Mouse (Mus musculus) embryo, embryonic 10.5 days (tissue): ENCODE data around the gene Angptl4.
"Not testable (repeated sequence)": the region's sequence is repeated elsewhere in the genome, so short reads cannot be mapped to it uniquely, and the experiment has no call there.

Source experiments
- DNase-seq: peaks from one replicate; pipeline ENCODE4 v3.0.0-alpha.2; 2015; ENCODE audit warnings: low spot score

Gene Angptl4

DNA sequence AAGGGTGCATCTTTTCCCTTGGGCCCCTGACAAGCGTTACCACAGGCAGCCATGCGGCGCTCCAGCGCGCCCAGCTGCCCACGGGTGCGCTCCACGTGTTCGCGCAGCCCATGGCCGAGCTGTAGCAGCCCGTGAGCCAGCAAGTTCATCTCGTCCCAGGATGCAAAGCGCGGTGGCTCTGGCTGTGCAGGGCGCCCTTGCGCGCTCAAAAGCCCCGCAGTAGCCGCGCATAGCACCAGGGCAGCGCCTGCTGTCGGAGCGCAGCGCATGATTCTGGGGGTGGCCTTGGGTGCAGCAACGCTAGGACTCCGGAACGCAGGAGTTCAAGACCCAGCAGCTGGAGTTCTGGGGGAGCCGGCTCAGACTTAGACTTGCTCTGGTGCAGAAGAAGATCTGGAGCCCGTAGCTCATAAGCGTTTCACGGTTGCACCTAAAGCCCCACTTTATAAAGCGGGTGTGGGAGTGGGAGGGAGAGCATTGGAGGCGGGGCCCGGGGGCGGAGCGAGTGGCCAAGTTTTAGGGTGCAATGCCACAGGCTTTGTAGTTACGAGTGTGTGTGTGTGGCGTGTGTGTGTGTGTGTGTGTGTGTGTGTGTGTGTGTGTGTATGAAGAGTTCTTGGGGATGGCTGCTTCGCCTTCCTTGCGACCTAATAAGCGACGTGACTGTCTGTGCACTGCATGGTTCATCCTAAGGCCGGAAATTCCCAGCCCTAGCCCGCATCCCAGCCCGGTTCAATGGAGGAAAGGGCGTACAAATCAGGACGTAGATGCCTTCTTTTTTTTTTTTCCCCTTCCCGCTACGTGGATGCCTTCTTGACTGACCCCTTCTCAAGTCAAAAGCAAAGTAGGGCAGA is at the start of gene Angptl4:
Gene Angptl4, minus strand, starts transcription at position 707 of the 854 bp plus-strand sequence.
- DNase-seq: peak; percentile 75

DNA sequence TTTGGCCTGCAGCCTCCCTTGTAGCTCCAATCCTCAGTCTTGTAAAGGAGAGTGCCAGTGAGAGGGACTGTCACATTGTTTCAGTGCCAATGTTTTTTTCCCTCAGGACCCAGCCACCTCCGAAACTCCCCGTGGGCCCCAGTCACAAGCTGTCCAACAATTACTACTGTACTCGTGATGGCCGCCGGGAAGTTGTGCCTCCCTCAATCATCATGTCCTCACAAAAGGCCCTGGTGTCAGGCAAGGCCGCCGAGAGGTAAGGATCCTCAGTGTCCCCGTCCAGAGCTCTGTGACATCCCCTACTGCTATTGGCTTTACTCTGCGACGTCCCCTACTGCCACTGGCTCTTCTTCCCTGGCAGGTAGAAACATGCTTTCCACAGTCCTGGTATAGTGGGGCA is 47.9 kb upstream of the Angptl4 start:
- DNase-seq: no peak

DNA sequence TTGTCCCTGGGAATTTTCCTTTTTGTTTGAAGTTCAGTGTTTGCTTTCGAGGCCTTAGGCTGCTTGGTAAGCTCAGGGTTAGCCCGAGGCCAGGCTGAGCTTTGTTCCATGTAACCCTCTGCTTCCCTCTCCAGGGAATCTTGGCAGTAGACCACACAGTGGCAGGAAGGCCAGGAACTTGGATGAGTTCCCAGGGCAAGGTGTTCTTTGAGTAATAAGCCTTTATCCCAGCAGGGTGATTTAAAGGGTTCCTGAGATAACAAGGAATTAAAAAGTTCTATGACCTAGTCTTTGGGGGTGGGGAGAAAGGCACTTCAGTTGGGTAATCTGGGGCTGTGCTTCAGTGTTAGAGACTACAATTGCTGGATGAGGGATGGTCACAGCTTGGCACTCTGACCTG is 47.3 kb upstream of the Angptl4 start:
- DNase-seq: no peak

DNA sequence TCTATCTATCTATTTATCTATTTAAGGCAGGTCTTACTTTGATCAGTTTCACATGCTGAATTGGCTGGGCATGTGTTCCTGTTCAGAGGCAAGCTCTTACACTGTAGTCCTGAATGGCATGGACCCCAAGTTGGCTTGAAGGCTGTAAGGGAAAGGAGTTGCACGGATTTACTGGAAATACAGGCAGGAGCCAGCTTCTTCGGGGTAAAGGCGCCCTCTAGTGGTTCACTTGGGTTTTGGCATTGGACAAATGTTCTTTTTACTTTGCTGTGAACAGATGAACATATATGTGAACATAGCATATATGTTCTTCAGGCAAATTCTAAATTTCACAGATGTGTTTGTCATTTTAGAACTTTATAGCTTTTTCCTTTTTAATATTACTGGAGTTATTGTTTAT is 45.2 kb upstream of the Angptl4 start:
- peak; percentile 87 for DNase-seq

DNA sequence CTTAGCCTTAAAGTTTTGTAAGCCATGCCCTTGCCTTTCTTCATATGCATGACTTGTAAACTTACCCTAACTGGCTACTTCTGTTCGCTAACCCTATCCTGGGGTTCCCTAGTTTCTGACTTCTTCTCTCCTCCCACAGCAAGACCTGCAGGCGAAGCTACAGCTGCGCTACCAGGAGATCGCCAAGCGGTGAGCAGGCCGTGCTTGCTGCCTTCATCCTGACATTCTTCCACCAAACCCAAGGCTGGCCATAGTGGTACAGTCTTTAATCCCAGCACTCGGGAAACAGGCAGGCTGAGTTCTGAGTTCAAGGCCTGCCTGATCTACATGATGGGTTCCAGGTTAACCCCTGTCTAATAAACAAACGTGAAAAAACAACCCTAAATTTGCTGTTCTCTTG is 43.8 kb upstream of the Angptl4 start:
- DNase-seq: no peak

DNA sequence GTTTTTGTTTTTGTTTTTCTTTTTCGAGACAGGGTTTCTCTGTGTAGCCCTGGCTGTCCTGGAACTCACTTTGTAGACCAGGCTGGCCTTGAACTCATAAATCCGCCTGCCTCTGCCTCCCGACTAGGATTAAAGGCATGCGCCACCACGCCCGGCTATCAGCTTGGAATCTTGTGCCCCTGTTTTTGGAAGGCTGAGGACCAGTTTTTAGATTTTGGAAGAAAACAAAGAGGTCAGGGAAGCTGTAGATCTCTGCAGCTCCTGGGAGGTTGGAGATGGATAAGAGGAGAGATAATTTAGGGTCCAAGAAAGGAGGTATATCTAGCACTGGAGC is 43.3 kb upstream of the Angptl4 start:
- DNase-seq: not testable (repeated sequence)

DNA sequence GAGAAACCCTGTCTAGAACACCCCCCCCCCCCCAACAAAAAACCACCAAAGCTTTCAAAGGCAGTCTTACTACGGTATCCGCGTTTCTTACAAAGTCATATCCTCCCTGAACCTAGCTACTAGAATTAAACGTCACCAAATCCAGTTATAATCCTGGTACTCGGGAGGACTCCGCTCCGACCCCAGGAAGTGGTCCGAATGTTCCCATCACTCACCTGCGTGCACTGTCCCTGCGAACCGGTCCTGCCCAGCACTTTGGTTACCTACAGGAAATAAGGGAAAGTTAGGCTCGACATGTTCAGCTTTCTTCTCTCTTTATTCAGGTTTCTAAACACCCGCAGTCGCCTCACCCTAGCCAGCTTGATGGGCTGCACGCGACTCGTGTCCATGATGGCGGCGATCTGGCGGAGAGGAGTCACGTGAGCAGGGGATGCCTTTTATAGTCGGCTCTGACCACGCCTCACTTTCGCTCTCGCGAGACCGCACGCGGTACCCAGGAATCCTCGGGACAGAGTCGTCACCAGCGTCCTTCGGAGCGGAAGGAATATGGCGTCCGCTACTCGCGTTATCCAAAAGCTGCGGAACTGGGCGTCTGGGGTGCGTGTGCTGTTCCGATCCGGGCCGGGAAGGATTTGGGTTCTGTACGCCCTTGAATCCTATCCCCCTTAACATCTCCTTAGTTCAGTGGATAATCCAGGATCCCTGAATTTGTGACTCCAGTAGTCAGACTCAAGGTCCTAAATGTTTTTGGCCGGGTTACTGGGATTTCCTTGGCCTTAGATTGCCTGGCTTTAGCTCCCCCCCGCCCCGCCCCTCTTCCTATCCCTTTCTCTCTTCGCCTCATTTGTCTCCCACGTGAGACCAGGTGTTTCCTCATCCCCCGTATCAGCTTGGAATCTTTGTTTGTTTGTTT is 42.7 kb upstream of the Angptl4 start, which contains the start of the genes Rps28 and Ndufa7:
Gene Rps28, minus strand, starts transcription at position 479 of the 913 bp plus-strand sequence.
Gene Ndufa7, plus strand, starts transcription at position 489 of the 913 bp plus-strand sequence.
- DNase-seq: peak; percentile 98

DNA sequence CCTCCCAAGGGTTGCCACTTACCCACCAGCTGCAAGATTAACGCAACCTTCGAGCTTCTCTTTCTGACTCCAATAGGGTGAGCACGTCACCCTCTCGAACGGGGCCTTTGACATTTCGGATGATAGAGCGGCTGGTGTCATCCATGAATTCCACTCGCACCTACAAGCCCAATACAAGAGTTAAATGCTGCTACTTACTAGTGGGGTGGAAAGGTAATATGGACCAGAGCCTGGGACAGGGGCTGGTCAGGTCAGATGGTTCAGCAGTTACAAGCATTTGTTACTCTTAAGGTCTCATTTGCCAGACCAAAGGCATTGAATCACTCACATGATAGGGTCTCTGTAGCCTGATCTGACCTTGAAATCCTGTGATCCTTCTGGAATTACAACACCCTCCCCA is 41.5 kb upstream of the Angptl4 start:
- not testable (repeated sequence) for DNase-seq

DNA sequence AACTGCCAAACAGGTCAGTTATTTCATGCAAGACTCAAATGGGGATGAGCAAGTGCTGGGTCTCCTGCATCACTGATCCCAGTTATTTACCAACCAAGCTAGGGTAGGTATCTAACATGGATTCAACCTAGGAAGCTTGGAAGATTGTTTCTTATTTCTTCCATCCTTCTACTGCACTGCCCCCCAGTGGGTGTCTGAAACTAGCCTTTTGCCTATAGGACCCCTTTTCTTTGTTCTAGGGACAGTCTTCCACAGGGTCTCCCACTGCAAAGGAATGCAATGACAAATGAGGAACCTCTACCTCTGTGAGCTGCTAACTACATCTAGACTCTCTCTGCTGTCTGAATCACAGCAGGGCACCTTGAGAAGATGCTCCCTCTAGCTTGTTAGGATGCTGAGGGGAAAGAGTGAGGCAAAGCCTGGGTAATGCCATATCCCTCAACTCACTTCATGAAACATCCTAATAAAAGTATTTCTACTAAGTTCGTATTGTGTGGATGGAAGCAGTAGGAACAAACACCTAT is 40.9 kb upstream of the Angptl4 start:
- DNase-seq: no peak

DNA sequence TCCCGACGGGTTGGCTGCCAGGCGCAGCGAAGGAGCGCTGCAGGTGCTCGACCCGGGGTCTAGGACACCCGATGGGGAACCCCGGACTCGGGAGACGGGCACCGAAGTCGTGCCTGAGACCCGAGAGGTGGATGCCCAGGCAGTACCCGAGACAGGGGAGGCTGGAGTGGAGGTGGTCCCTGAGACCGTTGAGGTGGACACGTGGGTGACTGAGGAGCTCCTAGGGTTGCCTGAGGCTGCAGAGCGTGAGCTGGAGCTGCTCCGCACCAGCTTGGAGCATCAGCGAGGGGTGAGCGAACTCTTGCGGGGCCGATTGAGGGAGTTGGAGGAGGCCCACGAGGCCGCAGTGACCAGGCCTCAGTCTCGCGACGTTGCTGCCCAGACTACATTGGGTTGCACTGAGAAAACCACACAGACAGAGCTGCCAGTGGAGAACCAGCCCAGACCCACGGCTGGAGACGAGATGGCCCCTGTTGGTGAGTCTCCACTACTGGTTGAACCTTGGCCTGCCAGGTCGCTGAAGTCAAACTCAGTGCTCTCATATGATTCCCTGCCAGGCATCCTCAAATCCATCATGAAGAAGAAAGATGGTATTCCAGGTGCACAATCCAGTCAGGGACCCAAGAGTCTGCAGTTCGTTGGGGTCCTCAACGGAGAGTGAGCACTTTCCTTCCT is 36.5 kb upstream of the Angptl4 start:
- no peak for DNase-seq

DNA sequence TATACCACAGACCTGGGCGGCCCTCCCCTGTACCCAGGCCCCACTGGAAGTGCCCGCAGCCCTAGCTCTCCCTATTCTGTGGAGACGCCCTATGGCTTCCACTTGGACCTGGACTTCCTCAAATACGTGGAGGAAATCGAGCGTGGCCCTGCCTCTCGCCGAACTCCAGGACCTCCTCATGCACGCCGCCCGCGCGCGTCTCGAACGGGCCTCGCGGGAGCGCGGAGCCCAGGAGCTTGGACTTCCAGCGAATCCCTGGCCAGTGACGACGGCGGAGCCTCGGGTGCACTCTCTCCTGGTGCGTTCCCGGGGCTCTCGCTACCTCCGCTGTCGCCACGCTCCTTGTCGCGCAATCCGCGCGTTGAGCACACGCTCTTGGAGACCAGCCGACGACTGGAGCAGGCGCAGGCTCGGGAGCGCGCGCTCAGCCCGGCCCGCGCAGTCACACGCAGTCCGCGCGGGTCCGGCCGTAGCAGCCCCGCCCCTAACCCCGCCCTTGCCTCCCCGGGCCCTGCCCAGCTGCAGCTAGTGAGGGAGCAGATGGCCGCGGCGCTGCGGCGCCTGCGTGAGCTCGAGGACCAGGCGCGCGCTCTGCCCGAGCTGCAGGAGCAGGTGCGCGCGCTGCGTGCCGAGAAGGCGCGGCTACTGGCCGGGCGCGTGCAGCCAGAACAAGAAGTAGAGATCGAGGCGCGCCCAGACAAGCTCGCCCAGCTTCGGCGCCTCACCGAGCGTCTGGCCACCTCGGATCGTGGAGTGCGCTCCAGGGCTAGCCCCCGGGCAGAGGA is 35.7 kb upstream of the Angptl4 start:
- peak; percentile 97 for DNase-seq

DNA sequence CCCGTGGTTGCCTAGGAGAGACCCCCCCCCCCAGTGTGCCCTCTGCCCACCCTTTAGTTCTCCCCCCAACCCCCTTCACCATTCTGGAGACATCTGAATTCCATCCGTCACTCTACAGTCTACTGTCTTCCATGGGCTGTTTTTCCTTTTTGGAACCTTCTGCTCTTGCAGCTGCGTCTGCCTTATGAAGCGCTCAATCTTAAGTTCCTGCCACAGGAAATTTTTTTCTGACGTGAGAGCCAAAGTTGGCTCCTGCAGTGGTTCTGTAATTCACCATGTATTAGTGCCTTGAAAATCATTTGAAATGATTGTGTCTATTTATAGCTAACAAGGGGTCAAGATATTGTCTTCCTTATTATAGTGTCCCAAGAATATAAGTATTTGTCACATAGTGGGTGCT is 35.0 kb upstream of the Angptl4 start:
- no peak for DNase-seq

DNA sequence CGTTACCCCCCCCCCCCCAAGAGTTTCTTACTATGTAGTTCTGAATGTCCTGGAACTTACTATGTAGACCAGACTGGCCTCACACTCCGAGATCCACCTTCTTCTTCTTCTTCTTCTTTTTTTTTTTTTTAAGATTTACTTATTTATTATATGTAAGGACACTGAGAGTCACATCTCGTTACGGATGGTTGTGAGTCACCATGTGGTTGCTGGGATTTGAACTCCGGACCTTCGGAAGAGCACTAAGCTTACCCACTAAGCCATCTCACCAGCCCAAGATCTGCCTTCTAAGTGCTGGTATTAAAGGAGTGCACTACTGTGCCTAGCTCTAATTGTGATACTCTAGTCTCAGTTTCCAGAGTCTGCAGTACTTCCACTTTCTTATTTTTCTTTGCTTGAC is 33.8 kb upstream of the Angptl4 start:
- no peak for DNase-seq

DNA sequence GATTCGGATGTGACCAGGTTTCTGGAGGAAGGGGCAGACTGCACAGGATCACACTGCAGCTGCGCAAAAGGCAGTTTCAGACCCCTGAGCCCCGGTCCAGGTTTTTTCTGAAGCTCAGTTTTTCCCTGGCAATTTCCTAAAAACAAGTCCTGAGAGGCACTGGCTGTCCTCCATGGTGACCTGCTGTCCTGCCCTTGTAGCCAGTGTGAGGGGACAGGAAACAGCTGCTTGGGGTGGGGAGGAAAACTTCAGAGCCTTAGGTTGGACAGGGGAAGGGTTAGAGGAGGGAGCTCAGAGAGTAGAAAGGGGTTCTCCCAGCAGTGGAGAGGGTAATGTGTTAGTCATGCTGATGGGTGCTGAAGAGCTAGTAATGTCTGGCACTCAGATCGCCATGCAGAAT is 31.4 kb upstream of the Angptl4 start:
- DNase-seq: no peak

DNA sequence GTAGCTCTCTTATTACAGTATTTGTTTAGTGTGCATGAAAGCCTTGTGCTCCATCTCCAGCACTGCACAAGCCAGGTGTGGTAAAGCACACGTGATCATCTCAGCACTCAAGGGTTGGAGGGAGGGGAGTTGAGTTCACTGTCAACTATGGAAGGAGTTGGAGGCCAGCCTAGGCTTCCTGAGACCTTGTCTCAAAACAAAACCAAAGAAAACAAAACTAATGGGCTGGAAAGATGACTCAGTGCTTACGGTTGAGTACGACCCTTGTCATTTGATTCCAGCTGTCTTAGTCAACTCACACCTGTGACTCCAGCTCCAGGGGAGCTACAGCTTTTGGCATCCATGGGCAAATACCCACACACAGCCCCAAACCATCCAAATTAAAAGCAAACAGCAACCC is 30.8 kb upstream of the Angptl4 start:
- DNase-seq: no peak

DNA sequence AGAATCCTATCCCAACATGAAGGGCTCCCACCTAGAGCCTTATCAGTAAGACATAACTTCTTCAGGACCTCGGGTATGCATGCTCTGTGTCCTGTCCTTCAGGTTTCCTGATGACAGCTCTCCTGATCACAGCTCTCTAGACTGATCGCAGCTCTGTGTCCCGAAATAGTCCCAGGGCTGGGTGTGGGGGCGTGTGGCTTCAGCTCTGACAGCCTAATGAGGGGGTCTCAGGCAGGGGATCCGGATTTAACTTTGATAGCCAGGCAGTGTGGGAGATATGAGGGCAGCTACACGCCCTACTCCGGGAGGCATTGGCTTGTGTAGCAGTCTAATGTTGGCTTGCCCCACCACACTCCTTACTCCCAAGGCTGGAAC is 29.5 kb upstream of the Angptl4 start:
- DNase-seq: no peak

DNA sequence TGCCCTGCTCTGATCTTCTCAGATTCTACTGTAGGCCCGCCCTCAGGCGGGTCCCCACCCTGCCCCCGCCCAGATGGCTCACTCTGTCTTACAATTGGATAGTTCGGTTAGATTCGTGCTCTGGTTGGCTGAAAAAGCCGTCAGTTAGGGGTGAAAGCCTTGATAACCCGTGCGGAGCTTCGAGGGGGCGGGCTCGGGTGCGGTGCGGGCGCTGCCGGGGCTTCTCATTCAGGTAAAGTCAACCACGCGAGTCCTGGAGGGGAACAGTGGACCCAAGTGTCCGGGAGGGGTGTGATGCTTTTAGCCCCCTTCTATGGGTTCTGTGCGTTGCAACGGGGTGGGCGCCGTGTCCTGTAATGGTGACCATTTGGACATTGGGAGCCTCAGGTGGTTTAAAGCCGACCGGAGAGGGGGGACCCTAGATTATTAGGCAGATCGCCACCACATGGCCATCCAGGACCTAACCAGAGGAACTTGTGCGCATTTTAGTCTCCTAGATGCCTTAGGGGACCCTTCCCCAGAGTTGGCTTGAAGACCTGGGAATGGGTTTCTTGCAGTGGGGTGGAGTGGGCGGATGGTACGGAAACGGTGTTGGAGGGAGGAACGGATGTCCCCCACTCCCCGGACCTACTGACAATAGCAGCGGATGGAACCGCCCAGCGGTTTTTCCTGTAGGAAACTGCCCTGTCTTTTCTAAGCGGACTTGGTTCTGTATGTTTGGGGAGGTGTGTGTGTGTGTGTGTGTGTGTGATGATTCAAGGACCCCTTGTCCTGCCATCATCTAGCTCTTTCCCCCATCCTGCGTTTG is 28.9 kb upstream of the Angptl4 start, which contains the start of gene Kank3:
Gene Kank3, plus strand, starts transcription at position 186 of the 808 bp plus-strand sequence.
- peak; percentile 98 for DNase-seq

DNA sequence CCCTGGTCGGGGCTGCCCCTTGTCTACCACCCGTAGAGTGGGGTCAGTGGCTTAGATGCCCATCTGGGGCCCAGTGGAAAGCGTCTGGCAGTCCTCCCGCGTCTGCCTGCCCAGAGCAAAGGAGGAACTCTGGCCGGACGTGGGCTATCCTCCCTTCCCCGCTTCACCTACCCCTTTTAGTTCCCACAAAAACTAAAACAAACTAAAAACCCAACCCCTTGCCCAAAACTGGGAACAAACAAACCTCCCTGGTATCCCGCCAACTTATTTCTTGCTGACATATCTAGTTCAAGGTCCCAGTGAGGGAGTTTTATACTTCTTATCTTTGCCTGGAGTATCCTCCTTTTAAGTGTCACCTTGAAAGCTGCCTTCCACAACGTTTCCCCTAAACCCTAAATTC is 26.6 kb upstream of the Angptl4 start:
- no peak for DNase-seq

DNA sequence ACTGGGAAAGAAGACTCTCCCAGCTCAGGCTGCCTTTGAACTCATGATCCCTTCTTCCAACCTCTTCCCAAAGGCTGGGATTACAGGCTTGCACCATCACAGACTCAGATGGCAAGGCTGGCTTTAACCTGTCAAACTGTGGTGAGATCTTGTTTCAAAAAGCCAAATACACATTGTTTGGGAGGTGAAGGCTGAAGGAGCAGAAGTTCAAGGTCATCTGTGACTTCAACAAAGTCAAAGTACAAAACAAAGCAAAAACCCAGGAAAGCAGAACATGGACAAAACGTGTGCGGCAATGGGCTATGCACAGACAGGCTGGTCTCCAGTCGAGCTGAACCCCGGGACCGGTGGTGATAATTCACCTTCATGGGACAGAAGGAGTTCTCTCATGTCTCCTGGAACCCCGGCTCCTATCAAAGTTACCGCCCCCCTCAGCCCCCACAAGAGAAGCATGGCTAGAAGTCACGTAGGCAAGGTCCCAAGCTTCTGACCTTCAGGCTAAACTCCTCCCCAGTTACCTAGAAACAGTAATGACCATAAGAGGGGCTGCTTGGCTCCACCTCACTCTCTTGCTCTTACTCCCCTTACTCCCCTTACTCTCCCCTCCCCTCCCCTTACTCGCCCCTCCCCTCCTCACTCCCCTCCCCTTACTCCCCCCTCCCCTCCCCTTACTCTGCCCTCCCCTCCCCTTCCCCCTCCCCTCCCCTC is 25.7 kb upstream of the Angptl4 start:
- DNase-seq: no peak

DNA sequence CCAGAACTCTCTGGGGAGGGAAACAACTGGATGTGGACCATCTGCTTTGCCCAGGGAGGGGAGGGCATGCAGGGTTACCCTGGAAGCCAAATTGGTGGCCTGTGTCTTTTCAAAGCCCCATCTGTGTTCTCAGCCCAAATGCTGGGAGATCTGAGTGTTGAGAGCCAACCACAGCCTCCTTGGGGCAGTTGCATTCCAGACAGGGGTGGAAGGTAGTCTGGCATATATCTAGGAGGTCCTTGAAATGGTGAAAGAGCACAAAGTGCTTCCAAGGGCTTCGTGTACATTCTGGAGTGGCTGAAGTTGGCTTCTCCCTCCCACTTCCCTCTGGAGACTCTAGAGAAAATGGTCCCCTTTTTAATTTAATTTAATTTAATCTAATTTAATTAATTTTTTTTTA is 23.1 kb upstream of the Angptl4 start:
- DNase-seq: no peak
